In the genomic region with DNA sequence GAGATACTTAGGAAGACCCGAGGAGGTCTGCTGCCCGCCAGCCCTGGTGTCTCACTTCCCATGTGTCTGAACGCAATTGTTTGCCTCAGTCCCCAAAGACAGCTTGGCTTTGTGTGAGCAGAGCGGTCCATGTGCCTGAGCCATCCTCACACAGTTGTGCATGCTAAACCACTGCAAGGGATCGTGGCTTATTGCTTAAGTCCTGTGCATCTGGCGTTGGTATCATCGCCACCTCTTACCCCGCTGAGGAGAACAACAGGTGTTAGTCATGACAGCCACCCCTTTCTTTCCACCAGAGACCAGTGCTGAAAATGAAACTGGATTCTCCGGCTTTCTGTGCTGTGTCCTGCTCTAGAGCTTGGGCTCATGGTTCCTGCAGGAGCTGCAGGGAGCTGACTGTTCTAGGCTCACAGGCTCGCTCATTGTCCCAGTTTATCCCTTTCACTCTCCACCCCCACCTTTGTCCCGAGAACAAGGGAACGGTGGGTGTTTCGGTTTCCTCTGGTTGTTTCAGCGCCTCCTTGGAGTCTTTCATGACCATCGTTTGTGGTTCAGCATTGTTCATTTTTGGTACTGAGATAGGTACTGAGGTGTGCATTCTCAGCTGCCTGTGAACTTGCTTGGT, we compare ENCODE assay signal across 13 mouse cellular contexts.
DNase-seq lines count a peak whose midpoint lies in the region; ATAC-seq and TF ChIP-seq lines count a peak whose summit lies in the region.
"Had no signal": no experiment of that assay in that cellular context is flagged by ENCODE, and none has a peak within 500 bp of the region (broad histone marks: within the 10 kb centered on the region; RNA-seq: fewer than 3 reads in every experiment).

No protein-coding gene starts in this region.

- H3K36me3 ChIP-seq in CH12.LX (replicated peaks in 1 of 2; ENCODE audit: control insufficient read depth in 1 of 2, insufficient read depth in 1 of 2, low read length in 1 of 2) = peaks cover 0 to 14% of the 10 kb centered on the region in 2 experiments
- no peaks in the 10 kb centered on the region for H3K36me3 ChIP-seq in midbrain, embryonic 15.5 days (replicated peaks)
- H3K36me3 ChIP-seq: lung, embryonic 15.5 days had no signal

- H3K27ac ChIP-seq in left cerebral cortex, adult 2 months = peak overlapping the region; percentile 38; the same call in 1 of the 2 replicates
- H3K27ac ChIP-seq in CH12.LX (ENCODE audit: insufficient read depth, low read depth) = no peak overlapping the region
- H3K27ac ChIP-seq in midbrain, embryonic 15.5 days = no peak overlapping the region
- H3K27ac ChIP-seq: lung, embryonic 15.5 days had no signal

- H3K4me1 ChIP-seq in CH12.LX (ENCODE audit: control insufficient read depth in 1 of 2, insufficient read depth in 2 of 2) = peaks cover 11 to 82% of the 10 kb centered on the region in 2 experiments
- H3K4me1 ChIP-seq in midbrain, embryonic 15.5 days = peaks cover 41% of the 10 kb centered on the region

- intact Hi-C loops in left cerebral cortex, adult 2 months (cut with DNase I) = no loop called here
- intact Hi-C loops in left cerebral cortex, postnatal 4 days (cut with DNase I) = no loop called here

- no peak for TF ChIP-seq CTCF in left cerebral cortex, adult 2 months (IDR thresholded peaks at IDR 0.05)
- TF ChIP-seq CTCF in CH12.LX (conservative IDR thresholded peaks at IDR 0.05 in 1 of 2, IDR thresholded peaks at IDR 0.05 in 1 of 2; ENCODE audit: low read depth in 2 of 2, low read length in 2 of 2) = no peak

- no peak for TF ChIP-seq RAD21 in CH12.LX (IDR thresholded peaks at IDR 0.05; ENCODE audit: low read depth, low read length)

- peak; percentile 65 for ATAC-seq in granulocyte monocyte progenitor cell, adult 5-6 weeks (replicated peaks; ENCODE audit: poor library complexity, severe bottlenecking)
- ATAC-seq in midbrain, embryonic 15.5 days (replicated peaks) = no peak
- ATAC-seq: midbrain, embryonic 16.5 days had no signal

- TF ChIP-seq EP300 in CH12.LX (IDR thresholded peaks at IDR 0.05; ENCODE audit: low read length) = no peak; the same call in 1 of the 2 replicates

- no peaks in the 10 kb centered on the region for H3K27me3 ChIP-seq in CH12.LX (replicated peaks)
- no peaks in the 10 kb centered on the region for H3K27me3 ChIP-seq in midbrain, embryonic 15.5 days (replicated peaks)
- H3K27me3 ChIP-seq: lung, embryonic 15.5 days had no signal

- WGBS in midbrain, embryonic 15.5 days = 53% methylated on average over 15 of the region's 15 CpGs

- no peak for TF ChIP-seq POLR2A in CH12.LX (IDR thresholded peaks at IDR 0.05; ENCODE audit: low read depth, low read length)

- dilution Hi-C loops in CH12.LX (cut with MboI; ENCODE audit: extremely low pct_ligation_motif_present, extremely low pct_unique_long_range_greater_than_20kb, low sequenced_read_pairs) = no loop called here

- H3K4me2 ChIP-seq in CH12.LX (ENCODE audit: insufficient read depth, low read depth, poor library complexity, severe bottlenecking) = peak overlapping the region; percentile 79
- no peak overlapping the region for H3K4me2 ChIP-seq in midbrain, embryonic 15.5 days
- H3K4me2 ChIP-seq: heart, embryonic 11.5 days; lung, embryonic 15.5 days had no signal

- in situ Hi-C loops in CH12.LX (cut with MboI; ENCODE audit: low pct_ligation_motif_present, low pct_unique_long_range_greater_than_20kb, low sequenced_read_pairs) = loop anchor here (25.0 kb wide), 1 partner anchor 378 kb away; no protein-coding TSS in a partner anchor

- no peaks in the 10 kb centered on the region for H3K79me2 ChIP-seq in CH12.LX (replicated peaks; ENCODE audit: control insufficient read depth, extremely low read depth, insufficient read depth, poor library complexity, severe bottlenecking)

- H3K9ac ChIP-seq in CH12.LX (ENCODE audit: insufficient read depth, low read depth) = peak overlapping the region; percentile 19; the same call in 1 of the 2 replicates
- no peak overlapping the region for H3K9ac ChIP-seq in midbrain, embryonic 15.5 days
- H3K9ac ChIP-seq: lung, embryonic 15.5 days had no signal

- no peak overlapping the region; the same call in none of the 2 replicates for H3K4me3 ChIP-seq in left cerebral cortex, adult 2 months
- H3K4me3 ChIP-seq in CH12.LX (replicated peaks in 1 of 3; ENCODE audit: low read depth in 2 of 3, low read length in 2 of 3, poor library complexity in 1 of 3) = peak overlapping the region; percentile 38 to 55 (median 40)
- no peak overlapping the region for H3K4me3 ChIP-seq in midbrain, embryonic 15.5 days
- H3K4me3 ChIP-seq: lung, embryonic 15.5 days had no signal

- no peaks in the 10 kb centered on the region for H3K9me3 ChIP-seq in CH12.LX (replicated peaks; ENCODE audit: low read length)
- no peaks in the 10 kb centered on the region for H3K9me3 ChIP-seq in midbrain, embryonic 15.5 days
- H3K9me3 ChIP-seq: lung, embryonic 15.5 days had no signal

- DNase-seq in left cerebral cortex, adult 2 months (ENCODE audit: extremely low spot score in 1 of 2, low spot score in 2 of 2) = no peak
- DNase-seq in left cerebral cortex, postnatal 4 days = no peak
- DNase-seq in CH12.LX (ENCODE audit: extremely low read depth) = peak; percentile 43
- peak; percentile 70 for DNase-seq in thymus, postnatal 0 days (ENCODE audit: low spot score)
- no peak for DNase-seq in embryo, embryonic 10.5 days (ENCODE audit: low spot score)
- no peak for DNase-seq in lung, postnatal 4 days
- DNase-seq: cerebellum, adult 11-12 months; kidney, postnatal 14 days had no signal

TF ChIP-seq in CH12.LX, 34 proteins besides CTCF, POLR2A, EP300 and RAD21:
- TF ChIP-seq MXI1 (IDR thresholded peaks at IDR 0.05; ENCODE audit: low read depth, low read length) = peak; percentile 53; the same call in 1 of the 2 replicates
- no peak for TF ChIP-seq RCOR1 (conservative IDR thresholded peaks at IDR 0.05; ENCODE audit: low read depth, low read length)
- peak; percentile 81 for TF ChIP-seq SIN3A (IDR thresholded peaks at IDR 0.05; ENCODE audit: low read length)
- TF ChIP-seq TCF12 (IDR thresholded peaks at IDR 0.05; ENCODE audit: low read depth, low read length) = peak; percentile 51; the same call in 1 of the 2 replicates

Comparison
In these comparisons a context has a peak if more than half of its experiments do, and no peak if none do; other contexts are left out.
1. DNase-seq: peak in CH12.LX (single experiment) and thymus, postnatal 0 days (single experiment); none in left cerebral cortex, adult 2 months (0 of 2), left cerebral cortex, postnatal 4 days (single experiment), embryo, embryonic 10.5 days (single experiment) and lung, postnatal 4 days (0 of 2).
2. H3K4me3 ChIP-seq: peak in CH12.LX (3 of 3); none in left cerebral cortex, adult 2 months (single experiment) and midbrain, embryonic 15.5 days (single experiment).